Mouse (Mus musculus) left cerebral cortex, adult 9 months (tissue): ENCODE results near the gene Aig1.

Source experiments
- DNase-seq, 2 experiments: peaks; one replicate each; pipeline ENCODE4 v3.0.0; 2022; ENCODE audit warnings: low spot score in 2 of 2

The Aig1 gene

GRCm38 (mm10) chr10:13641750-13642149 lies 227.0 kb downstream of the Aig1 start:
- peak in 1 of 2 experiments; percentile 17 for DNase-seq

GRCm38 (mm10) chr10:13631796-13632195 lies 237.0 kb downstream of the Aig1 start:
- no peak for DNase-seq

- no peak for DNase-seq
Measured at GRCm38 (mm10) chr10:13623735-13624134, 245.0 kb downstream of the Aig1 start.

- peak; percentile 64 to 71 for DNase-seq
Measured at GRCm38 (mm10) chr10:13600926-13601325, 267.9 kb downstream of the Aig1 start.

GRCm38 (mm10) chr10:13597491-13597890 lies 271.3 kb downstream of the Aig1 start:
- no peak for DNase-seq
